Mouse (Mus musculus) CH12F3 (cell line): Measurements from ENCODE around the gene Cit.

Experiments
- in situ Hi-C: fragments of 300-500 bp; cut with MboI; formaldehyde crosslinking; loops from 2 replicates; pipeline ENCODE4 v1.14.3; 2020; ENCODE audit warnings: low sequenced_read_pairs

Gene Cit

DNA sequence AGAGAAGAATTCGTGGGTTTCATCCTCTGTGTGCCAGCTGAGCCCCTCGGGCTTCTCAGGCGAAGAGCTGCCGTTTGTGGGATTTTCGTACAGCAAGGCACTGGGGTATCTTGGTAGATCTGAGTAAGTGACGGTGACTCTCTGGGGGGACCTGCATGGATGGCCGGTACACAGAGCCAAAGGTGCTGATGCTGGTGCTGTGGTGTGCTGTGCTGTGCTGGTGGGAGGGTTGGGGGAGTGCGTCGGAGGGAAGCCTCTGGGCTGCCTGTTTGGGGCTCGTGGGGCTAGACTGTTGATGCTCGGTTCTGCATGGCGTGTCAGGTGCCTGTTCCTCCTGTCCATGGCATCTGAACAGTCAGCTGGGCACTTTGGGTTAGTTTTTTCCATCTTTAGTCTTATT, 63.6 kb downstream of the Cit start:
- in situ Hi-C loops, result no loop called here

DNA sequence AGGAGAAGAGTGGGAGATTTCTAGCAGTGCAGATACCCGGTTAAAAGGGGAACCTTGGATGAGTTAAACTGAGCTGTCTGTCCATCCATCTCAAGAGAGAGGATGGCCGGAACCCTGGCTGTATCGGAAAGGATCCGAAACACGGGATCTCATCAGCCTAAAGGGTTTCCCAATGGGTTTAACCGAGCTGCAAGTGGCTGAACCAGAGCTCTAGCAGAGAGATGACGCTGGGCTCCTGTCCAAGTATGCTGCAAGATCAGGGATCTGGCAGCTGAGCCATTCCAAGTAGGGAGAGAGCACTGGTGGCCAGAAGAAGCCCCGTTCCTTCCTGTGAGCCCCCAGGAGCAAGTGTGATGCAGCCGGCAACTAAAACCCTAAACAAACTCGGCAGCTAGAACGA, 64.0 kb downstream of the Cit start:
- in situ Hi-C loops, result no loop called here

DNA sequence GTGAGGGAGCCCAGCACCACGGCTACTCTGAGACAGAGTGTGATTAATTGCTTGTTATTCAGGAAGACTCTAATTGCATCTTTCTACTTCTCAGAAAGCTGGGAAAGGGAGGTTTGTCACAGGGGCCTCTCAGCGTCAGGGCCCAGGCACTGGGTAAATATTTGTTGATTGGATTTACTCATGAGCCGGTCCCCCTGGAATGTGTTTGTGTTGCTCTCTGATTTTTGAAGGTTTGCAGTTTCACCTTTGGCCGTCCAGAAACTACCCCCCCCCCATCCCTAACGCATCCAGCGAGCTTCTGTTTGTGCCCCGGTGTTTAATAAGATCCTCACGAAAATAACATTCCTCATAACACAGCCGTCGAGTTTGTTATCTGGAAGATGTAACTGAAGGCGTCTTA, 65.4 kb downstream of the Cit start:
- in situ Hi-C loops, result no loop called here

DNA sequence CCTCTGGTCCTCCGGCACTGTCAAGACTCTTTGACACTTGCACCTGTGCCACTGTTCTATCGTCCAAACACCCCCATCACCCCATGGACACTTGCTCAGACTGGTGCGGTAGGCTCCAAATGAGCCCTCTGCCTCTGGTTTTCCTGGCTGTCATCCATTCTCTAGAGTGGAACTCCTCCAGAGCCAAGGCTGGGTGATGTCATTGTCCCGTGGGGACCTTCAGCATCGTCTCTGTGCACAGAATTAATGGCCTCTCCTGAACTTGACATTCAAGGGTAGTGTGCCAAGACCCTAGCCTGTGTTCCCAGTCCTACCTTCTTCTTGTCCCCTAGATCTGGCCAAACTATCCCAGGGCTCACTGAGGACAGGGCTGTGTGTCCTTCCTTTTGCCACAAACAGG, 70.4 kb downstream of the Cit start:
- in situ Hi-C loops, result no loop called here

DNA sequence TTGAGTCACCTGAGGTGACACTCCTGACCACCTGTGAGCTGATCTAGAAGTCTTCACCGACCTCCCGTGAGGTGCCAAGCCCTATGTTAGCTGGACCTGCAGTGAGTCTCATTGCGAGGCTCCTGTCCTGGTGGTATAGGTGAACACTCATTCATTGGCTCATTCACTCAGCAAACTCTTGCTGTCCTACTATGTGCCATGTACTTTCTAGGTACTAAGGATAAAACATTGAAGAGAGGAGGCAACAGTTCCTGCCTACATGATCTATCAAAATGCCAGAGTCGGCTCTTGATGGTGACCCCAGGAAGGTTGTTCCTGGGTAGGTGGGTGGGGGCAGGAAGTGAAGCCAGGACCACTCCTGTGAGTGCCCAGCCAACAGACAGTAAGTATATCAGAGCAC, 72.9 kb downstream of the Cit start:
- in situ Hi-C loops, result no loop called here

DNA sequence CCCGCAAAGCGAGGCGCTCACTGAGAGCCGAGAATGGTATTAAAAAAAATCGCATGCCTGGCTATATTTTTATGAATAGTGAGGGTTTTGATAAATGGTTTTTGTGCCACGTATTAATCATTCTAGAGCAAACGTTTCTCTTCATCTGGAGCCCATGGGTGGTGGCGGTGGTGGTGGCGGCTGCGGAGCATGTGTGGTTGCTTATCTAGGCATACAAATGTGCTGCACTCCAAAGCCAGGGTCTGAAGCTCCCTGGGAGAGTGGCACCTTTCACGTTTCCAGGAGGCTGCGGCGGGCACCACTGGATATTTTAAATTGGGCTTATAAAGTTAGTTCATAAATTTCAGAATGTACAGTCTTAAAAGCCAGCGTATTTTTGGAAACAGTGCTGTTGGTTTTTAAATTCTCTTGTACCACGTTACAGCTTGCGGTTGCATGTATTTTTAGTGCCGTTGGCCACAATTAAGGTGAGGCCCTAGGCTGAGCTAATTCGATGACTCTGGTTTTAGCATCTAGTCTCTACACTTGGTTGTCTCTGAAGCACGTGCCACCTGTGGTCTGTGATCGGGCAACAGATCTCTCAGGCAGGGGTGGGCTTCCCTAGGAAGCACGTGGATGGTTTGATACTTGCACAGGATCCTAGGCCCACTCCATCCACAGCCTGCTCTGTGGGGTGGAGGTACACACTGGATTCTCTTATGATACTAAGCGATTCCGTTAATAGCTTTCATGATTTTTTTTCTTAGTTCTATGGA, 73.7 kb downstream of the Cit start:
- in situ Hi-C loops, result no loop called here

DNA sequence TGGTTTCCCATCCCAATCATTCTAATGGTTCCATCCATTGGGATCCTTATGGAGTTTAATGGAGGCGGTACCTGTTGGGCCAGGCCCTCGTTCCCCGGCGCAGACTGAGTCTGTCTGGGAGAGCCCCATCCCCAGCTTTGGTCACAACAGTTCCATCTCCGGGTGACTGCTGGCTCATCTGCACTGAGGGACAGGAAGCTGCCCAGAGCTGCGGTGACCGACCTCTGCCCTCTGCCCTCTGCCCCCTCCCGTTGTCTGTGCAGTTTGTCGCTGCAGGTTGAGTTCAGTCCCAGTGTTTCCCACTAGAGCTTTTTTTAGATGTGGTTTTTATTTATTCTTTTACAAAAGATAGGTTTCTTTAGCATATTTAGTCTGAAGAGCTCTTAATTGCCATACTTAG, 76.9 kb downstream of the Cit start:
- in situ Hi-C loops, result no loop called here

DNA sequence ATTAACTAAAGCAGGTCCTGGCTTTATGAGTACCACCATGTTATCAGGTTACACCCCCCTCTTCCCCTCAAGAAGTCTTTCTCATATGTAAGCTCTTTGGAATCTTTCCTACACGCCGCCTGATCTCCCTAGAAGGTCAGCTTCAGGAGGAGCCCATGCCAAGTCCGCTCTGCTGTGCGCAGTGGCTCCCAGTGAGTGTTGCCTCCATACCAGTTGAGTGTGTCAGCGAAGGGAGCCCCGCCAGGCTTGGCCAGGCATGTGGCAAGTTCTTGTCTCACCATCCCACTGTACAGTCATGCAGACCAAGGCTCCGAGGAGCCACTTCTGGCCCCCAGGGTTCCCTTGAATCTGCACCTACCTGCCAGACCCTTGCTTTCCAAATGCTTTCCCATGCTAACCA, 79.9 kb downstream of the Cit start:
- in situ Hi-C loops, result no loop called here

DNA sequence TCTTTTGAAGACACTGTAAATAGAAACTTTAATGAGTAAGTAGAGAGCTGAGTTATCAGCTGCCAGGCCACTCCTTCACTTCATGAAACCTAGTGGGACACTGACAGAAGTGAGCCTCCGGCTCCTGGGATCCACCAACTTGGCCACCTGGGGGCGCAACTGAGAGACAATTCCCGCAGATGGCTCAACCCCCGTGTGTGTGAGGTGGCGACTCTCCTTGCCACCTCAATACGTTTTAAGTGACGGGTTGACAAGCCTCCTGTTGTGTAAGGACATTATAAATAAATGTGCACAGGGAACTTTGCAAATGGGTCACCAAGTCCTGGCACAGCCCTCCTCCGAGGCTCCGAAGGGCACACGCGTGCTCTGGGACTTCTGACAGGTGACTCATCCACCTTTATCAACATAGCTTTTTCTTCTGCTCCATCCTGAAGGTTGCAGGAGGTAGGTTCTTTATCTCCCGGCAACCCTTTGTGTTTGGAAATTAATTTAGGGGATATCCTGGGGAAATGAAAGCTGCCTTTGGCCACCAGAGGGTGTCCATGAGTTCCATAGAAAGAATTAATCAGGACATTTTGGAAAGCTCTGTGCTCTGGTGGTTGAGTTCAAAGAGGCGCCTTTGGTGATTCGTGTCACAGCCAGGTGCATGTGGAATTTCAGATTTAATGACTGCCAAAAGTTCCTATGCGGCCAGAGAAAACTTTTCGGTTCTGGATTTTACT, 83.9 kb downstream of the Cit start:
- in situ Hi-C loops, result no loop called here

DNA sequence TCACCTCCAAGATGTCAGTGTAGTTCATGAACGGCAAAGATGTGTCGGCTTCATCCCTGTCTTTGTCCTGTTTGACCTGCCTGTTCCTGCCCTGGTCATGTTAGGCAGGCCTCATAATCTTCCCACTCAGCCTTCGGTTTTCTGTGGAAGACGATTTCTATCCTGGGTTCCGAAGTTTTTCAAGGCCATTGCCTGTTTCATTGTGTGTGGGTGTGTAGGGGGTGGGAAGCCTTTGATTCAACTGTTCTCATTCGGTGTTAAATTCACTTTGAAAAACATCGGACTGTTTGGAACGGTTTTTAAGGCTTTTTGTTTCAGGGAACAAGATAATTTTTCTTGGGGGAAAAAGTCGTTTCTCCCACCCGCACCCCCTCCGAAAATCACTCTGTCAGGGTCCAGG, 87.2 kb downstream of the Cit start:
- in situ Hi-C loops, result no loop called here

DNA sequence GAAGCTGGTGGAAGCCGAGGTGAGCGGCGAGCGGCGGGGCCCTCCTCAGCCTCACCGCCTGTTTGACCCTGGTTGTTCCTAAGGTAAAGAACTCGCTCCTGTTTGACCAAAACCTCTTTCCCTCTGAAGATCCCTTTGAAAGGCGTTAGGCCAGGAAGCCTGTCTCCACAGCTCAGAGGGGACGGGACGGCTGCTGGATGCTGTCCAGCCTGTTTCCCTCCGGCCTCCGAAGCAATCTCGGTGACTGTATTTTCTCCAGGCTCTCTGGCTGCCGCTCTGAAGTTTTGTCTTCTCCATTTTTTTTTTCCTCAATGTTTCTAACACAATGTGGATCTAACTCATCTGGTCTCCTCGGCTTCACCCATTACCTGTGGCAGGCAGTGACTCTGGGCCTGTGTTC, 91.8 kb downstream of the Cit start:
- in situ Hi-C loops, result no loop called here

DNA sequence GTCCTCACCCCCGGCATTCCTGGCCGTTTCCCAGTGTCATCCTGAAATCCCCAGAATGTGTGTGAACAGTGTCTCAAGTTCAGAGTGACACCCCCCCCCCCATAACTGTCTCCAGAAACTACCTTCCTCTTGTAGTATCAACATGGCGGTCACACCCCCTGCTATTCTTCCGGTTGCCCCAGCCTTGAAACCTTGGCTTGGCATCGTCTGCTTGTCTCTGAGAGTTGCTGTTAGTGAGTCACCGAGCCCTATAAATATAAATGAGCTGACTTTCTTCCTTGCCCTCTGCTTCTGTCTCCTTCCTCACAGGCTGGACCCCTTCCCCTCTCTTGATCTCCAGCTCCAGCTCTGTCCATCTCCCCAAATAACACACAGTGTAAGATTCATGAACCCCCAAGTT, 92.5 kb downstream of the Cit start:
- in situ Hi-C loops, result no loop called here

DNA sequence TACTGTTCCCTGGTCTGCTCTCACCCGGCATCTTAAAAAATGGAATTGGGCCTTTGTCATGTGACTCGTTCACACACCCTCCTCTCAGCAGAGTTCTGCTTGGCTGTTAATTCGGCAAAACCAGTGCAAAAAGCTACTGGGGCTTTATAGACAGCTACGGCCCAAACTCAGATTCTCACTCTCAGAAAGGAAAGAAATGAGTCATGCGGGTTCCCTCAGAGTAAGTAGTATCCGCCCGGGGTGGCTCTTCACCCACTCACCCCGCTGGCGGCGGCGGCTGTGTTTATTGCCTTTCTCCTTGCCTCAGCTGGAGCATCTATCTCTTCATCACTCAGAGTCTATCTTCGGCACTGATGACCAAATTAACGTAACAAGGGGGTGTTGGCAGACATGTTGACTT, 93.9 kb downstream of the Cit start:
- in situ Hi-C loops, result no loop called here

DNA sequence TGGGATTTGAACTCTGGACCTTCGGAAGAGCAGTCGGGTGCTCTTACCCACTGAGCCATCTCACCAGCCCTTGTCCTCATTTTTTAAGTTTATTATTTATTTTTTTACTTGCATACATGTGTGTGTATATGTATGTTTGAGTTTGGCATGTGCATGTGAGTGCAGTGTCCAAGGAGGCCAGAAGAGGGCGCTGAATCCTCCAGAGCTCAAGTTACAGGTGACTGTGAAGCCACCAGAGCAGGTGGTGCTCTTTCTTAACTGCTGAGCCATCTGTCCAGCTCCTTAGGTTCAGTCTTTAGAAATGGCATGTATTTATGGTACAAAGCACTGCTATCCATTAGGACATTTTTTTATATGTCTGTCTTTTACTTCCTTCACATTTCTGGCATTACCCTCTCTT, 97.3 kb downstream of the Cit start:
- in situ Hi-C loops, result no loop called here

DNA sequence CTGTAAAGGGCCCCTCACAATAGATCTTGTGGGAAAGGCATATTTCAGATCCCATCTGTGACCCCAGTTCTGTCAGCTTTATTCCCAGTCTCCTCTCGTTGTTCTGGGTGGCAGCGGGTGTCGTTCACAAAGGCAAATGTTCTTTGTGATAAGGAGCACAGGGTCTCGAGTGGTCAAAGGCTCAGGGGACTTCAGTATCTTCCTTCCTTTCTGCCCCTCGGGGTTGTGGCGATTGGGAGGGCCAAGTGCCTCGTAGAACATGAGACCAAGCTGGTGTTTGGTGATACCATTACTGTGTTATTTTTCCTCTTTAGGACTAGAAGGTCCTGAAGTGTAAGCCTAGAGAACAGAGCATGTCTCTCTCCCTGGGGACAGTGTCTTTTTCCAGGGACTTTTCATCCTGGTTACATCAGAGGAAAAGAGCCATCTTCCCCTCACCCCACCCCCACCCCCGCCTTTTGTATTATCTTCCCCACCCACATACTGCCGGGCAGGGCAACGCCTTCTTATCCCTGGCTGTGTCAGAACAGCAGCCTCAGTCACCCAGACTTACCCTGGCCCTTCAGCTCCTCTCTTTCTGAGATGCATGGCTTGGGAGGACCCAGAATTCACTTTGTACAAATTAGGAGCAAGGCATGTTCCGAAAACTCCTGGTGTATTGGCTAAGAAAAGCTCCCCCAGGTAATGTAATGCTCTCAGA, 99.9 kb downstream of the Cit start:
- in situ Hi-C loops, result no loop called here

DNA sequence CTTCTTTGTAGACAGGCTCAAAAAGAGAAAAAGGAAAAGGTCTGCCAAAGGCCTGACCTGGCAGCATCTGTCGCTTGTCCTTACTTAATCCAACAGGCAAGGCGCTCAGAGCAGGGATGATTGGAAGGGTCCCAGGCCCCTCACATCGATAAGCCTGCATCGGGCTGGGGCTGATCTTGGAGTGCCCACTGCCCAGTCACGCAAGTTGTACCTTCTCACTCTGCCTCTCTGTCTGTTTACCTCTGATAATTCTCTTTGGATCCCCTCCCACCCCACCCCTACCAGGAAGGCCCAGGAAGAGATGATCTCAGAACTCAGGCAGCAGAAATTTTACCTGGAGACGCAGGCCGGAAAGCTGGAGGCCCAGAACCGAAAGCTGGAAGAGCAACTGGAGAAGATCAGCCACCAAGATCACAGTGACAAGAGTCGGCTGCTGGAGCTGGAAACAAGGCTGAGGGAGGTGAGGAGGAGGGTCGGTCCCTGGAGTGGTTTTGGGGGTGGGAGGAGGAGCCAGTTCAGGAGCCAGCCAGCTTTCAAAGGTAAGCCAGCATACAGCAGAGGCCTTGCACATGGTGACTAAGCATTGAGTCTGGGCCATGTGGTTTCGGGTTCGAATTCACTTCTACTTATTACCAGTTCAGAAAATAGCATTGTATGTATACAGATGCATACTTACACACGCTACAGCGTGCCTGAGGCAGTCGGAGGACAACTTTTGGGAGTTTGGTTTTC, 102.7 kb downstream of the Cit start:
- in situ Hi-C loops, result no loop called here

DNA sequence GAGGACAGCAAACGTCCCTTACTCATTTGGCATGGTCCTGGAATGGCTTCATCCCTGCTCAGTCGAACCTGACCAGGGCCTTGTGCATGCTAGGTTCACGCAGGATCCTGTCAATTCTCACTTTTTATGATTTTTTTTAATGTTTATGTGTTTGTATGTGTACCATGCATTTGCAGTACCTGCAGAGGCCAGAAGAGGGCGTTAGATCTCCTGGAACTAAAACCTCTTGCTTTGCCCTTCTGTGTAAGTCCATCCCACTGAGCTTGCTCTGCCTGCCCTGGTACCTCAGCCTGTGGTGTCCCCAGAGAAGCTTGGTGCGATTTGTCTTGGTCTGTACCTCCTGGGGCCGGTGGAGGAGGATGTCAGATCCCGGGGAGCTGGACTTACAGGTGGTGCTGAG, 105.9 kb downstream of the Cit start:
- in situ Hi-C loops, result no loop called here

DNA sequence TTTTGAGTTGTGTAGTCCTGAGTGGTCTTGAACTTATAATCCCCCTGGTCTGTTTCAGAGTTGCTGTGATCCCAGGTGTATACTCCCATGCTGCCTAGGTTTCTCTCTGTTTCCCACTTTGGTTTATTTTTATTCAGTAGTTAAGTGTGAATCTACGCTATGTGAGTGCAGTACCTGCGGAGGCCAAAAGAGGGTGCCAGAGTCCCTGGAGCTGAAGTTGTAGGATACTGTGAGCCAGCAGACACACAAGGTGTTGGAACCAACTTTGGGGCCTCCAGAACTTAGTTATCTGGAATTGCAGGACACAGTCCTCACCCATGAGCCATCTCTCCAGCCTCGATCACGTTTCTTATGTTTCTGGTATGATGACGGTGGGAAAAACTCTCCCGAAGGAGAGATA, 108.1 kb downstream of the Cit start:
- in situ Hi-C loops, result no loop called here

DNA sequence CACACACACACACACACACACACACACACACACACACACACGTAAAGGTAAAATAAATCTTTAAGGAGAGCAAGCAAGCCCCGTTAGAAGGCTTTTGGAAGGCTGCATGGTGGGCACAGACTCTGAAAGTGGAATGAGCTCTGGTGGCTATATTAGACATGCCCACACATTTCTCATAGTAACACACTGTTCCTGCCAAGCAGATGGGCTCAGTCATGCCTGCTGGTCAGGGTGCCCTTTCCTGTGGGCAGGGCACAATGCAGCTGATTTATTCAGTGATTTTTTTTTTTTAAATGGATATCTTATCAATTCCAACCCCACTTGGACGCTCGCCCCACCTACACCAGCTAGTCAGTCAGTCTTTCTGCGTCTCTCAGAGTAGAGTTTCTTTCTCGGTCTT, 109.0 kb downstream of the Cit start:
- in situ Hi-C loops, result no loop called here

DNA sequence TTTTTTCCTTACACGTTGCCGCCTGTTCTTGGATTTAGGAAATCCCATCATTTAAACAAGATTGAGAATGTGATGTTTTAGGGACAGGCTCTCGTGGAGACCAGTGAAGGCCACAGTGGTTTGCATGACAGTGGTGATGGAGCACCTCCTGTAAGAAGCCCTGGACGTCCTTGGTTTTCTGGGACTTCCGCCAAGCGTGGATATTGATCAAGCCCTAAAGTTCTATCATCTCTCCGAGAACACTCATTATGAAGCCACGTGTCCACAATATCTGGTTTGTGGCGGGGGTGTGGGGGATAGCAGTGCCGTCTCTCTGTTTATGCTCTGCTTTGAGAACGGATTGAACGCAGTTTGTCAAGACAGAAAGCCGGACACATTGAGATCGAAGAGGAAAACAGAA, 109.5 kb downstream of the Cit start:
- in situ Hi-C loops, result no loop called here

DNA sequence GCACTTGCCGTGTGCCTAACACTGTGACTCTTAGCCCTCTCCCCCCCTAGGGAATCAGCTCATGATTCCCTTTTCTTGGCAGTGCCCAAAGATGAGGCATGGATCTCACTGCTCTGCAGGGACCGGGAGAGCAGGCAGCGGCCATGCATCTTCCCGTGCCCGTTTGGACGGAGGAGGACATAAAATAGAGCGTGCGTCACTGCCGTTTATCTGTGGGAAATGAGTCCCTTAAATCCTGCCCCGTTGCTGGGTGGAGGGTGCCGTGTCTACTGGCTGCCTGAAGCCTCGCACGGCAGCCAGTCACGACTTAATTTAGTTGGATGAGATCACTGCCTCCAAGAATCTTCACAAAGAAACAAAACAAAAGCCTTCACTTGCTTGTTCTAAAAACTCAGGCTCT, 110.1 kb downstream of the Cit start:
- in situ Hi-C loops, result no loop called here

DNA sequence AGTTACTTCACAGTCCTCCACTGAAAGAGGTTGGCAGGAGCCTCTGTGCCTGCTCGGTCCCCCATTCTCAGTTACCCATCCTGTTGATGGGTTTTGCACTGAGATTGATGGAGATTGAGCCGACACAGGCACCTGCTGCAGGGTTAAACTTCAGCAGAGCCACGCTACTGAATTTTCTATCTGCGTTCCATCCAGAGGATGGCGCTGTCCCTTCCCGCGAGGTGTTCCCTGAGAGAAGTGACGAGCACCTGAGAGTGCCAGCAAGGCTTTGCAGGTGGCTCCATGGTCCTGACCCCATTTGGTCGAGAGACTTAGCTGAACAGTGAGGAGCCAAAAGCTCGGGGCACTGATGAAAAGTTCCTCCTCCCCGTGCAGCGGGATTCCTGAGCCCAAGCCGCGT, 111.0 kb downstream of the Cit start:
- in situ Hi-C loops, result no loop called here
